Mouse (Mus musculus) stomach, embryonic 14.5 days (tissue): Measurements from ENCODE around the gene Vav1. TPM values are rescaled to one million over a fixed set of nuclear protein-coding genes. Genes with fewer than 3 reads are reported as not detected.

ENCODE experiments used
- ATAC-seq: fragments of 200-750 bp; cut with Nextera tagmentation; 2 replicates; pipeline ENCODE4 v1.8.0; 2017; ENCODE audit warnings: low read depth, moderate TSS enrichment; ENCODE audit not compliant: insufficient number of reproducible peaks, insufficient read depth, low FRiP score
- H3K27ac ChIP-seq: fragments of 300-500 bp; sonication (generic); 2 replicates; pipeline ENCODE4 v1.5.1; 2014; ENCODE audit warnings: mild to moderate bottlenecking, low read length, moderate library complexity, mixed read lengths
- H3K27me3 ChIP-seq: fragments of 300-500 bp; sonication (generic); 2 replicates; pipeline ENCODE4 v1.6.1; 2014; ENCODE audit warnings: low read length, control low read depth, mixed read lengths; ENCODE audit not compliant: control insufficient read depth, insufficient read depth
- H3K36me3 ChIP-seq: fragments of 300-500 bp; sonication (generic); 2 replicates; pipeline ENCODE4 v1.6.1; 2014; ENCODE audit warnings: mild to moderate bottlenecking, control low read depth, low read length, moderate library complexity, mixed read lengths; ENCODE audit not compliant: control insufficient read depth, insufficient read depth
- H3K4me1 ChIP-seq: fragments of 300-500 bp; sonication (generic); 2 replicates; pipeline ENCODE4 v1.6.1; 2014; ENCODE audit warnings: low read length, control low read depth, mixed read lengths; ENCODE audit not compliant: control insufficient read depth, insufficient read depth
- H3K4me2 ChIP-seq: fragments of 300-500 bp; sonication (generic); replicated peaks from 2 replicates; pipeline ENCODE4 v1.6.1; 2014; ENCODE audit warnings: low read depth, low read length, control low read depth
- H3K4me3 ChIP-seq: fragments of 300-500 bp; sonication (generic); 2 replicates; pipeline ENCODE4 v1.5.1; 2014; ENCODE audit warnings: low read depth, low read length, control low read depth
- H3K9ac ChIP-seq: fragments of 300-500 bp; sonication (generic); replicated peaks from 2 replicates; pipeline ENCODE4 v1.6.1; 2014; ENCODE audit warnings: low read depth, mild to moderate bottlenecking, control low read depth, low read length, moderate library complexity, mixed read lengths
- H3K9me3 ChIP-seq: fragments of 300-500 bp; sonication (generic); 2 replicates; pipeline ENCODE4 v1.6.1; 2016; ENCODE audit warnings: low read depth, low read length, control low read depth; ENCODE audit not compliant: control insufficient read depth
- WGBS: fragments of 180-500 bp; shearing (Covaris S2); extraction: QIAGEN DNeasy Blood & Tissue Kit; methylation state at CpG from one replicate; pipeline ENCODE4 v1.1.7; 2014; 5-methylcytosine and 5-hydroxymethylcytosine counted together
- polyA plus RNA-seq: library from polyadenylated mRNA; unstranded; fragments of >200 nt; fragmentation: Nextera tagmentation; extraction: Ambion mirVana; gene quantifications from 2 replicates; pipeline ENCODE4 v1.2.1, GENCODE M21; 2014

Gene Vav1
- polyA plus RNA-seq, 1 experiment from 2014 or later = 1.8 TPM

- H3K4me2 ChIP-seq = no peak overlapping the region
- no peak for ATAC-seq
- H3K36me3 ChIP-seq = no peaks in the 10 kb centered on the region
- H3K4me1 ChIP-seq = no peaks in the 10 kb centered on the region
- no peaks in the 10 kb centered on the region for H3K9me3 ChIP-seq
- H3K27ac ChIP-seq = no peak overlapping the region
- no peak overlapping the region for H3K9ac ChIP-seq
- WGBS = 56% methylated on average over 6 of the region's 6 CpGs
- no peaks in the 10 kb centered on the region for H3K27me3 ChIP-seq
- H3K4me3 ChIP-seq = no peak overlapping the region
These were observed 68.1 kb downstream of the Vav1 start for GRCm38 (mm10) chr17:57347017-57347416.

DNA sequence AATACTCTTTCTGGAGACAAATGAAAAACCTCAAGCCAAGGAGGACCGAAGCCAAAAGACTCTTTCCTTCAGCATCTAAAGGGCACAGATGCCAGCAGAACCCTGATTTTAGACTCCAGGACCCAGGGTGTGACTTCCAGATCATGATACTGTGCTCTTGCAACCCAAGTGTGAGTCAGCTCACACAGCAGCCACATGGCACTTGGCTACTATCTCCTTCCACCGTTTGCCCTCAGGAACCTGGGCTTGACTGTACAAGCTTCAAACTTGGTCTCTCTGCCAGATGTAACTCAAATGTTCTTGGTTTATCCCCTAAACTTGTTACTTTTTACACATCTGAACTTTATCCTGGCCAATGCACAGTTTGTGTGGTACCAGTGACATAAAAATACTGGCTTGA is 68.9 kb downstream of the Vav1 start:
- no peaks in the 10 kb centered on the region for H3K27me3 ChIP-seq
- H3K4me3 ChIP-seq = no peak overlapping the region
- H3K27ac ChIP-seq = no peak overlapping the region
- no peaks in the 10 kb centered on the region for H3K36me3 ChIP-seq
- H3K9ac ChIP-seq = no peak overlapping the region
- ATAC-seq = no peak
- WGBS = 90% methylated on average over 2 of the region's 2 CpGs
- H3K4me2 ChIP-seq = no peak overlapping the region
- H3K9me3 ChIP-seq = no peaks in the 10 kb centered on the region
- H3K4me1 ChIP-seq = no peaks in the 10 kb centered on the region

- Histone ChIP-seq H3K27me3 (no peaks in the 10 kb centered on the region), H3K9ac (no peak overlapping the region), H3K36me3 (no peaks in the 10 kb centered on the region), H3K4me1 (no peaks in the 10 kb centered on the region), H3K9me3 (no peaks in the 10 kb centered on the region), H3K27ac (no peak overlapping the region), H3K4me3 (no peak overlapping the region), H3K4me2 (no peak overlapping the region)
- no peak for ATAC-seq
- 68% methylated on average over 5 of the region's 5 CpGs for WGBS
These were observed 70.2 kb downstream of the Vav1 start for GRCm38 (mm10) chr17:57349067-57349466.

DNA sequence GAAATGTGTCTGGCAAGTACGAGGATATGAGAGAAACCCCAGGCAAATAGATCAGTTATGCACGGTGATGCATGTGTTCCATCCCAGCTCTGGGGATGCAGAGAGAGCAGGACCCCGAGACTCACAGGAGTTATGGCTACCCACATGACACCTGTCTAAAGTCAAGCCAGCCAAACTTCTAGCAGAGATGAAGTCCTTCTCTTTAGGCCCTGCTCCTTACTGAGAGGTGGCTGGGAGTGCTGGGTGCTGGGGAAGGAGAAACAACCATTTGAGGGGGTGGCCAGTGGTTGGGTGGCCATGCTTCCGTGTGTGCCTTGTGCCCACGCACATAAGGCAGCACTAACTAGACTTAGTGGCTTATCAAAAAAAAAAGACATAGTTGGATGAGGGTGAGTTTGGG is 71.3 kb downstream of the Vav1 start:
- ATAC-seq = no peak
- whole genome bisulfite sequencing = 87% methylated on average over 5 of the region's 5 CpGs
- Histone ChIP-seq H3K9ac (no peak overlapping the region), H3K27me3 (no peaks in the 10 kb centered on the region), H3K27ac (no peak overlapping the region), H3K4me2 (no peak overlapping the region), H3K36me3 (no peaks in the 10 kb centered on the region), H3K9me3 (no peaks in the 10 kb centered on the region), H3K4me3 (no peak overlapping the region), H3K4me1 (no peaks in the 10 kb centered on the region)

- H3K4me3 ChIP-seq = no peak overlapping the region
- no peak for ATAC-seq
- no peak overlapping the region for H3K9ac ChIP-seq
- H3K4me2 ChIP-seq = no peak overlapping the region
- no peaks in the 10 kb centered on the region for H3K4me1 ChIP-seq
- H3K9me3 ChIP-seq = no peaks in the 10 kb centered on the region
- no peaks in the 10 kb centered on the region for H3K27me3 ChIP-seq
- WGBS = 89% methylated on average over 9 of the region's 9 CpGs
- H3K27ac ChIP-seq = no peak overlapping the region
- H3K36me3 ChIP-seq = no peaks in the 10 kb centered on the region
These were observed 72.2 kb downstream of the Vav1 start for GRCm38 (mm10) chr17:57351107-57351506.

DNA sequence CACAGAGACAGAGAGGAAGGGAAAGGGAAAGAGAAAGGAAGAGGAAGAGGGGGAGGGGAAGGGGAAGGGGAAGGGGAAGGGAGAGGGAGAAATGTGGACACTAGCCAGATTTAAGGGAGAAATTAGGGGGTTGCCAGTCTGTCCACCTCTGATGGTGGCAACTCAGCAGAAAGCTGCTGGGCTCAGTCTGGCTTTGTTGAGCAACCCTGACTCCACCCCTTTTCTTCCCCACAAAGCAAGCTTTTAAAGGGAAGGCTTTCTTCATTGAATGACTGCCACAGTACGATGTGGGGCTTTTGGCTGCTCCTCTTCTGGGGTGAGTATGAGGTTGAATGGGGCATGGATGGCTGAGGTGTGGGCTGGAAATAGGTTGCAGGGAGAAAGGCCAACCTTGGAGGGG is 79.5 kb downstream of the Vav1 start, which contains the start of gene Adgre1:
Gene Adgre1 (plus strand): TSS at position 251 of the 400 bp plus-strand sequence.
- H3K4me2 ChIP-seq = no peak within 1 kb of the TSS
- H3K4me3 ChIP-seq = no peak within 1 kb of the TSS
- H3K36me3 ChIP-seq = no peaks in the 10 kb centered on the region
- no peak within 1 kb of the TSS for H3K27ac ChIP-seq
- H3K9me3 ChIP-seq = no peaks in the 10 kb centered on the region
- no peaks in the 10 kb centered on the region for H3K4me1 ChIP-seq
- H3K9ac ChIP-seq = no peak within 1 kb of the TSS
- H3K27me3 ChIP-seq = no peaks in the 10 kb centered on the region
- no peak for ATAC-seq
- 22% methylated on average over 1 of the region's 1 CpGs for WGBS

DNA sequence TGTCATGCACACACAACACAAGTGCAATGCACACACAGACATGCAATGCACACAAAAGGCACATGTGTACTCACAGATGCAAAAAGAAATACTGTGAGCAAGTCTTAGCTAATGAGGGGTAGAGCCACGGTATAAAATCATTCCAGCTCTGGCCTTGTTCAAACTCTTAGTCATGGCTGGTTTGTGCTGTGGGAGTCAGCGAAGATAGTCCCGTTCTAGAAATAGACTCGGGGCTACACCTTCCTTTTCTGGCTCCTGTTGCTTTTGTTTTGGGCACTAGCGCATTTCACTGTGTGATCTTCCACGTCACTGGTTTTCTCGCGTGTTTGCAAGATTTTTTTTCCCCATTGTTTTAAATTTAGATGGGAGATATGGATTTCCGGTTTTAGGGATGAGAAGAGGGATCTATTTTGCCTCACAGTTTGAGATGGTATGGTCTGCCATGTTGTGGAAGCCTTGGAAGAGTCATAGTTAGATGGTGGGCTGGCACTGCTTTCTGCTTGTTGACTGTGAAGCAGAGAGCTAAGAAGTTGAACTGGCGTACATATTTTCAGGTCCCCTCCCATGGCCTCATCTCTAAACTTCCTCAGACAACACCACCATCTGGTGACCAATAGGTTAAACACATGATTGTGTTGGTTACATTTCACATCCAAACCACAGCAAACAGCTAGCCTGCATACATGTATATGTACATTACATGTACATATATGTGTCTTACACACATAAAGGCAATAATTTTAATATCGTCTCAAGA is 80.8 kb downstream of the Vav1 start:
- Histone ChIP-seq H3K4me3 (no peak overlapping the region), H3K4me2 (no peak overlapping the region), H3K9ac (no peak overlapping the region), H3K27me3 (no peaks in the 10 kb centered on the region), H3K4me1 (no peaks in the 10 kb centered on the region), H3K27ac (no peak overlapping the region), H3K36me3 (no peaks in the 10 kb centered on the region), H3K9me3 (no peaks in the 10 kb centered on the region)
- no peak for ATAC-seq
- WGBS = 85% methylated on average over 11 of the region's 11 CpGs
